Mouse (Mus musculus): Measurements from ENCODE around the gene Dph1.
"Not testable (repeated sequence)": the region's sequence is repeated elsewhere in the genome, so short reads cannot be mapped to it uniquely, and the experiment has no call there.

Dph1 gene

DNA sequence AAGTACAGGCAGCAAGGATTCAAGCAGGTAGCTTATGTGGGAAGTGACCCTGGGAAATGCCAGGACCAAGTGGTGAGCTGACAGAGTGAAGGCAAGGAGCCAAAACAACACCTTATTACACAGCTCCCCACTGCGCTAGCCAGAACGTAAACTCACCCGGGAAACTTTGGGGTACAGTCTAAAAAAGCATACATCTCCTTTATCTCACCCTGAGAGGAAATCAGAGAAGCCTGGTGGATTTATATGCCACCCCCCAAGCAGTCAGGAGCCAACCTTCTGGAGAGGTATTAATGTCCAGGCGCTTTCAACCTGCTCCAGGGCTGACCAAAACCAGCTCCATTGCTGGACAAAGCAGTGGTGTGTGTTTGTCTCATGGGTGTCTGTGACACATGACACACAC lies 12.9 kb upstream of the Dph1 start:
- no peak for DNase-seq (ENCODE audit: low read depth, low spot score)

DNA sequence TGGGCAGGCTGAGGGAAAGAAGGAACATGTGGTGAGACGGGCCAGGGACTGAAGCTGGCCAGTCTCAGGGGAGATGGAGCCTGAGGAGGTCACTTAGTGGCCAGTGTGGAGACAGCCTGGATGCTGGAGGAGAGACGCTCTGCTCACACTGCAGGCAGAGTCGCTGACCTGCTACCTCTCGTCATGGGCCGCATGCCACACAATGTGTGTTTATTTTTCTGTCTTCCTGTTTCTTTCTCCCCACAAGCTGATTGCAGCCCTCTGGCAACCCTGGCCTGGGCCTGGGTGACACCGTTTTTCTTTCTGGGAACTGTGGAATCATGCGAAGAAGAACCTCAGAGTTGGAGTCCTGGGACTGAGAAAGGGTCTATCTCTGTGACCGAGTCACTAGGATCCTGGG lies 10.7 kb upstream of the Dph1 start:
- no peak for DNase-seq (ENCODE audit: low read depth, low spot score)

DNA sequence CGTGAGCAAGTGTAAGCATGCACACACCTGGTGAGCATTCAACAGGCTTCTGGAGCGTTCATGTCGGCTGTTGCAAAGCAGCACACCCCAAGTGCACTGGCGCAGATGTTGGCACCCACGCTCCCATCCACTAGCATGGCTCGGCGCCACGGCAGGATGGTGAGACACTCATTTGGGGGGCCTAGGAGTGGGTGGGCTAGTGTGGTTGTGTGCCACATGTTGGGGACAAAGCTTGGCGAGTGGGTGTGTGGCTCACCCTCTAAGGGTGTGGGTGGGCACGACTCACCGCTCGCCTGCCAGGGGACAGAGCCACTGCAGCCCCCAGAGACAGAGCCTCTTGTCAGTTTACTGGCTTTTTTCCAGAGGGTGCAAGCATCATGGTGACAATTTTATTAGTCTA lies 9.9 kb upstream of the Dph1 start:
- no peak for DNase-seq (ENCODE audit: low read depth, low spot score)

DNA sequence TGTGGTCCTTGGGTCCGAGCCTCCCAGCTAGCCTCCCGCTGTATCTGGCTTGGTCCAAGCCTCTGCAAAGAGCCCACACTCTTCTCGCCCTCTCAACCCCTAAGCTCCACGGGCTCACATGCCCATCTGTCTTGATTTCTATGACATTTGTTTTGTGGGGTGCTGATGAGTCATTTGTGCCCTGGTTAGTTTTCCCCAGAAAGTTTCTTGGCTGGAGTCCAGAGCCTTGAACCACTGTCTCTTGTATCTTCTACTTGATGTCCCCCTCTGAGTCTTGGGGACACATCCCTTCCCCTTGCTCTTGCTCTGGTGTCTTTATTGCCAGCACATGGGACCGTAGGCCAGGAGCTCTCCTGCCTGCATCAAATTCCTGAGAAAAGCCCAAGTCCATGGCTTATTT lies 8.9 kb upstream of the Dph1 start:
- DNase-seq (ENCODE audit: low read depth, low spot score) = no peak

DNA sequence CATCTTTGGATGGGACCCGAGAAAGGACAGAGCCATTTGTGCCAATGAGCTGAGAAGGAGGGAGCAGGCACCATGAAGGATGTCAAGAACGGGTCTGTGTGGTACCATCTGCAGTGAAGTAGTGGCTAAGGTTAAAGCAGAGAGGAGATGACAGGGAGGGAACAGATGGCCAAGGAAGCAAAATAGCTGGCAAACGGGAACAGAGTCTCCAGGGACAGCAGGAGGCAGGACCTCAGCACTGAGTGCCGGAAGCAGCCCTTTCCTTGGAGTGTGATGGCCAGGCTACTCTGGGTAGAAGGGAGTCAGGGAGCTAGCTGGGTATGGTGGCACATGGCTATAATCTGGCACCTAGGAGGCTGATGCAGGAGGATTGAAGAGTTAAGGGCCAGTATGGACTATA lies 7.8 kb upstream of the Dph1 start:
- no peak for DNase-seq (ENCODE audit: low read depth, low spot score)

DNA sequence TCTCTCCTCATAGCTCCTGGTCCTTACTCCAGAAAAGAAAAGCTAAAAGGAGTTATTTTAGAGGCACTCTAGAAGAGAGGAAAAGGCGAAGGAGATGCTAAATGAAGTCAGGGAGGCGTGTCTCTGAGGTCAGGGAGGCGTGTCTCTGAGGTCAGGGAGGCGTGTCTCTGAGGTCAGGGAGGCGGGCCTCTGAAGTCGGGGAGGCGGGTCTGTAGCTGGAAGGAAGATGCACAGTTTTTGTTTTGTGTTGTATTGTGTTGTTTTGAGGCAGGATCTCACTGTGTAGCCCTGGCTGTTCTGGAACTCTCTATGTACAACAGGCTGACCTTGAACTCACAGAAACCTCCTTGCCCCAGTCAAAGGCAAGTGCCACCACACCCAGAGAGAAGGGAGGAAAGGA lies 6.9 kb upstream of the Dph1 start:
- DNase-seq (ENCODE audit: low read depth, low spot score) = peak; percentile 67

DNA sequence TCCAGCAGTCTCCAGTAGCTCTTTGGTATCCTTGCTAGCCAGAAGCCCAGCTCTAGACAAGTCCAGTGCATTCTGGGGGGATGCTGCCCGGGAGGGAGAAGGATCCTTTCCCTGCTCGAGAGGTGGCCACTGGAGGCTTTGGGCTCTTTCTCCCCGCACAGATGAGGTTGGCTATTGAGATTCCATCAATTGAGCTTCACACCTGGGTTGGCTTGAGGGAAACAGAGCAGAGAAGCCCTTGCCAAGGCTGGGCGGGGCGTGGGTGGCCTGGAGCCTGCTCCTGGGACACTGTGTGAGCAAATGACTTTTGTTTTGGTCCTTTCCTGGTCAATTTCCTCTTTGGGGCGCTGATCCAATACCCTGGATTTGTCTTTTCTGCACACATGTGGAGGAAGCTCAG lies 5.1 kb upstream of the Dph1 start:
- no peak for DNase-seq (ENCODE audit: low read depth, low spot score)

DNA sequence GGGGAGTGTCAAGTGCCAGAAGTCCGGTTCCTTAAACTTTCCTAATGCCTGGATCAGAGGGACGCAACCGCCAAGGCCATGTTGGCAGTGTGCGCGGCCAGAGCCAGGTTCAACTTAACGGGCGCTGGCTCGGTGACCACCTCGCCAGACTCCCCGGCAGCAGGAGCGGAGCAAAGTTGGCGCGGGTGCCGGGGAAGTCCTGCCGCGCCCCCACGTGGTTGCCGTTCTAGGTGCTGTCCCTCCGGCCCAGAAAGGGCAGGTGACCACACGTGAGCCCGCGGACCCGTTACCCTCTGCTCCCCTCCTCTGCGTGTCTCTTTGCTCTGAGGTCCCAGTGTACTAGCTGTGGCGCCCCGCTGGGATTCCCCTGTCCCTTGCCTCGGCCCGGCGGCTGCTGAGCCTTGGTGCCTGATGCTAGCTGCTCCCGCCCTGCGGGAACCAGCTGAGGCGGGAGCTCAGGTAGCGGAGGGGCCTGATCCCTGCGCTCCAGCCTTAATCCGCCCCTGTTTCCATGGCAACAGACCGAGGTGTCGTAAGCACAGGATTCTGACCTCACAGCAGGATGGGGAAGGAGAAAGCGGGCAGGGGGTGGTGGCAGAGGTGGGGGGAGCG lies 3.9 kb upstream of the Dph1 start:
- peak; percentile 99 for DNase-seq (ENCODE audit: low read depth, low spot score)

DNA sequence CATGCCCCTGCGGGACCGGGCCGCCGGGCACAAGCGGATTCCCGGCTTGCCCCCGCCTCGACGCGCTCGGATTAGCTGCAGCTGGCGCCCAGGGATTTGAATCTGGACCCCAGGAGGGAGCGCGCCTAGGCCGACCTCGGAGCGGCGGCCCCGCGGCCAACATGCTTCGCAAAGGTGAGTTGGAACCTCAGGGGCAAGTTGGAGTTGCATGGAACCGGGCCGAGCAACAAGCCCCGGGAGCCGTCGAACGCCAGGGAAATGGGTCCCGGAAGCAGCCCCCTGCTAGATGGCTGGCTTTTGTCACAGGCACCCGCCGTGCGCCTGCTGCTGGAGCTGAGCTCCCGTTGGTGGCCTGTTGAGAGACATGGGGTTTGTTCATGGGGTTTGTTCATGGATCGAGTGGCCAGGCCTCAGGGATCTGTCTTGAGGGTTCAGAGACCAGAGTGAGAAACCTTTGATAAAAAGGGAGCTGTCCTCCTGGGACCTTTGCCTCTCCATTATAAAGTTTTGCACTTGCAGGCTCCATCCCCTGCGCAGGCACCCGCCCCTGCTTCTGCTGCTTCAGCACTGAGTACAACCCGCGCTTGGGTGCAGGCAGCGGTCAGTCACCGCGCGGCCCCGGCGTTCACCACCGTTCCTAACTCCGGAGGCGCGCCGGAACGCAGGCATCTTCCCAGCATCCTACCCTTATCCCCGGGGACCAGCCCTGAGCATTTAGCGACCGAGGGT lies 3.2 kb upstream of the Dph1 start:
- peak; percentile 66 for DNase-seq (ENCODE audit: low read depth, low spot score)

DNA sequence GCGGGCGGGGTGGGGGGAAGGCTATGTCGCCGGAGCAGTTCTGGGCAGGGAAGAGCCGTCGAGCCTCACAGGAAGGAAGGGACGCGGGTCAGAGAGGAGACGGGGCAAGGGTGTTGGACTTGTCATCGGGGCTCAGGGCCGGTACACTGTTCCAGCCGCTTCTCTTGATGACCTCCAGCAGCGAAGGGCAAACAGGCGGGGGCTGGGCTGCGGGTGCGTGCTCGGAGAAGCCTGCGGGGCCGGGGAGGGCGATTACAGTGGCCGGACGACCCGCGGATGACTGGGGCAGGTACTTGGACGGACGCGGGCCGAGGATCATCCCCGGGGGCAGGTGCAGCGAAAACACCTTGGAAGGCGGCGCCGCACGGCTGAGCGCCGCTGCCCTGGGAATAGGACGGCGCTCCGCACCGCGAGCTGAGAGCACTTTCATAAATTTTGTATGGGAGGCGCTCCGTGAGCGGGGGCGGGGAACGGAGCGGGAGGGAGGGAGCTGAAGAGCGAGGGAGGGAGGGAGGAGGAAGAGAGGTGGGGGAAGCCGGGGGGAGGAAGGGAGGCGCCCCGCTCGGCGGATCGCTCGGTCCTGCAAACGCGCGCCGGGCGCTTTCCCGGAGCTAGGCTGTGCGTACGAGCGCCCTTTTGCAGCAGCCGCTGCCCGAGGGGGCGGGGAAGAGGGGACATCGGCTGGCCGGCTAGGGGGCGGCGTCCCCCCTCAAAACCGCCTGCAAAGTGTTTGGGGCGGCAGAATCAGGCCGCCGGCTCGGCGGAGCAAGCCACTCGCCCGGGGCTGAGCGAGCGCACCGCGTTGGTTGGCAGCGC lies 2.4 kb upstream of the Dph1 start, which contains the start of gene Rtn4rl1:
Gene Rtn4rl1 (plus strand): TSS at position 528 of the 816 bp plus-strand sequence.
- DNase-seq (ENCODE audit: low read depth, low spot score) = peak; percentile 75

DNA sequence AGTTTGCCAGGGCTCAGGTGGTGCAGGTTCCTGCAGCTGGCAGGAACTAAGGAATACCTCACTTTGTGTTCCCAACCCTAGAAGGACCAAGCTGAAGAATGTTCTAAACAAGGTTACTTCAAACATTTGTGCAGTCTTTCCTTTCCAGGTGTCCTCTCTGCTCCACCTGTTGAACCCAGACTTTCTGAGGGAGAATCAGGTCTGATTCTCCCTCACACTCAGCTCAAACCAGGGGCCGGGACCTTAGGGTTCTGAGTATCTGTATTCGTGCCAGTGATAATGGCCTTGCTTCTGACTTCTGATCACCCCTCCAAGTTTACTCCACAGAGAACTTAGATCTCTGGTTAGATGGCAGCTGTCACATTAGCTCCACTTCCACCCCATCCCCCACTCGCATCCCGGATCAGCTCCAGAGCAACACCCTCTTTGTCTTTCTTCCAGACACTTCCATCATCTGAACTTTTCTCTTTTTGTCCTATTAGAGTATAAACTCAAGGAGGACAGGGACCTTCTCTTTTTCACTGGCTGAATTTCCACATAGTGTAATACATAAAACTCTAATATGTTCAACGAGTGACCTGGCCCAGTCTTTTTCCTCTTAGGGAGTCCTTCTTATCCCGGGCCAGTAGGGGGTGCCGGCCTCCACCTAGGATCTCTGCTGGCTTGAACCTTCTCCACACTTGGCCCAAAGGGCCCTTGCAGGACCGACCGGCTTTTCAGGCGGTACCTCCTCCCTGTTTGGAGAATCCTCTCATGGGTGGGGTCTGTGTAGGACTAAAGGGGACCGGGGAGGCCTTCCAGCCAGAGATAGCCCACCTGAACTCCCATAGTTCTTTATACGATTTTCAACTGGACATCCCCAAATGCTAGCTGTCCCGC lies 1.5 kb upstream of the Dph1 start:
- DNase-seq (ENCODE audit: low read depth, low spot score) = peak; percentile 90

DNA sequence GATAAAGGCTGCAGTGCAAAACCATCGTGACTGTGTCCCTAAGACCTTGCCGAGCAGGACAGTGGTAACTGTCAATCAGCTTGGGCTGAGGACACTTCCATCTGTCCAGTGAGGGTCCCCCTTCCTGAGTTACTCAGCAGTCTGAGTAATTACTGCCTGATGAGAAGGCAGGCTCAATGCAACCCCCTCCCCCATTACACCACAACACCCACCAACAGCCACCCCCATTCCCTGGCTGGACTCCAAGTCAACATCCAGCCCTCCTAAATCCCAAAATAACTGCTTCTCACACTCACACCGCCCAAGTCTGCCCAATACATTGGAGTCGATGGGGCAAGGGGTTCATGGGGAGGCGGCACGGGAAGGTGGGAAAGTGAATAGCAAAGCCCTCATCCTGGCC lies 800 bp upstream of the Dph1 start:
- no peak for DNase-seq (ENCODE audit: low read depth, low spot score)

DNA sequence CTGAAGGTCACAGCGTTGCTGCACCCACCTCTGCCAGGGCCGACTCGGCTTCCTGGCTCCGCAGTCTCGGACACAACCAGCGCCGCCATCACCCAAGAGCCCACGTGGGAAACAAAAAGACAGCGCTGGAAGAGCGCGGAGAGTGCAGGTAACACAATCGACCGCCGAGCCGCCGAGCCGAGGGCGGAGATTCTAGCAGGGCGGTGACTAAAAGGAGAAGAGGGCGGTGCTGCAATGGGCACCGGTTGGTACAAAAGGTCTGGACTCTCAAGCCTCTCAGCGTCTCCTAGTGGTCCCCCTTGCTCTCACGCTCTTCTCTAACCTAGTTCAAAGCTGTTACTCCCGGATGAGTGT lies 693 bp downstream of the Dph1 start:
- DNase-seq (ENCODE audit: low read depth, low spot score) = peak; percentile 96

DNA sequence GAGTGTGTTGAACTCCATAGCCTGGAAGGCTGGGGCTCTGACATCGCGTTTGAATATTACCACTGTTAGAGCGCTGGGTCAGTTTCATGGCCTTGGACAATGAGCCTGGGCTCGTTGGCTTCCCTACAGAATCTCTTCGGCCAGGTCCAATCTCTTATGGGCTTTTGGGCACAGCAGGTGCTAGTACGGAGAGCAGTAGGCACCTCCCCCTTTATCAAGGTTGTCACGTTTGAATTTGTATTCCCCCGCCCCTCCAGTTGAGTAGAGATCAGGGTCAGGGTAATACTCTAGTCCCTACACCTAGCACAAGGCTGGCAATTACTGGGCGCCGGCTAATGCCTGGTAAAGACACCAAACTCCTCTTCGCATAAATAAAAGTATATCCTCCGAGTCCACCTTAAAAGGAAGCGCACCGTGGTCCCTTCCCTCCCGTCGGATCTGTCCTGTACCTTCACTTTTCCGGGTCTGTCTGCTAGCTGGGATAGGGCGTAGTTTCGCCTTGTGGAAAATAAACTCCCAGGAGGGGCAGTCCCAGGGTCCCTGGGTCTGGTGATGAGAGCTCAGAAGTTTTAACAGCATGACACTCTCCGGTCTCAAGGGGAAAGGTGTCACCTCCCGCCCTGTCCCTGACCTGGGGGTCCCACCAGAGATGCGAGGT lies 1.2 kb downstream of the Dph1 start:
- peak; percentile 78 for DNase-seq (ENCODE audit: low read depth, low spot score)

DNA sequence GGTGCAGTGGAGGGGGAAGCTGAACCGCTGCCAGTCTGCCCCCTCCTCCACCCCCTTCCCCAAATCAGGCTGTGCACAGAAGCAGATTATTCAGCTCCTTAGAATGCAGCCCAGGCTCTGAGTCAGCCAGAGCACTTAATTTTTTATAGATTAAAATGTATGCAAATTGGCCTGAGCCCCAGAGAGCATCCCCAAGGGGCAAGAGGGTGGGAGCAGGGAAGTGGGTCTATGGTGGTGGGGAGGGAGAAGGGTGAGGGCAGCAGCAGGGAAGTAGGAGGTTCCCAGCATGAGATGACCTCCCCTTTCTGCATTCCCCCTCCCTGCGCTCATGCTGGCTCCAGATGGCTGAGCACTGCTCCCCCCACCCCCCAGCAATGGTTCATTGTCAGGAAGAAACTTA lies 6.1 kb downstream of the Dph1 start:
- no peak for DNase-seq (ENCODE audit: low read depth, low spot score)

DNA sequence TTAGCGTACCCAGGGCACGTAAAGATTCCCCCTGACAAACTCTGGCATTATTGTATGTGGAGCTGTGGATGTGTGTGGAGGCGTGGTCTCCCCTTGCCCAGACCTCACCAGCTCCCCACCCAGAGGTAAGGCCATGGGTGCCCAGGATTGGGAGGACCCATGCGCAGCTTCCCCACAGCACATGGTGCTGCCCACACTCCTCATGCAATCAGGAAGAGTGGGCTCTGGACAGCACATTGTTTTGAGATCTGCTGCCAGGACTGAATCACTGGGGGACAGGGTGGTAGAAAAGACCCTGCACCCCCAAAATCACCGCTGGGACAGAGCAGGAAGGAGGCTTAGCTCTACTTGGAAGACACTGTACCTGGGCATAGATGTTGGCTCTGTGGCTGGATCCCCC lies 6.5 kb downstream of the Dph1 start:
- no peak for DNase-seq (ENCODE audit: low read depth, low spot score)

DNA sequence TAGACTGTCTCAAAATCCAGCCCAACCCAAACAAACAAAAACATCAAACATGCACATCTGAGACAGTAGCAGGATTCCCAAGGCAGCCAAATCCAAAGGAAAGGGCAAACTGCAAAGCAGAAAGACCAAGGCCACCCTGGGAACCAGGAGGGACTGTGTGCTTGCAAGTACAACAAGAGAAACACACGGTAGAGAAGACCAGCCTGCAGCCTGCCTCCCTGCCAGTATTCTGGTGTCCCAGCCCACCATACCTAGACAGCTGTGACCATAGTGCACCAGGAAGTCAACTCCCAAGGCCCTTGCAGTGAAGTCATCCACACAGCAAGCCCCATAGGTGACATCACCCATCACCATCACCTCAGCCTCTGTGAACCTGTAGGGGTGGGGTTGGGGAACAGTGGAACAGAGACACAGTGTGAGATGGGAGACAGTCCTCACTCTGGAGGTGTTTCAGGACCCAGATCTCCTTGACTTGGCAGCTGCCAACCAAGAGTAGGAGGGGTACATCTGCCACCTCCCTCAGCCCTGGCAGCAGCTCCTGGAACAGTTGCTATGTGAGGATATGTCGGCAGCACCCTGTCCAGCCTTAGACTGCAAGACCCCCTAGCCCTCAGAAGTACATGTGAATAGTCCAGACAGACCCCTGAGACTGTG lies 7.0 kb downstream of the Dph1 start:
- DNase-seq (ENCODE audit: low read depth, low spot score) = no peak

DNA sequence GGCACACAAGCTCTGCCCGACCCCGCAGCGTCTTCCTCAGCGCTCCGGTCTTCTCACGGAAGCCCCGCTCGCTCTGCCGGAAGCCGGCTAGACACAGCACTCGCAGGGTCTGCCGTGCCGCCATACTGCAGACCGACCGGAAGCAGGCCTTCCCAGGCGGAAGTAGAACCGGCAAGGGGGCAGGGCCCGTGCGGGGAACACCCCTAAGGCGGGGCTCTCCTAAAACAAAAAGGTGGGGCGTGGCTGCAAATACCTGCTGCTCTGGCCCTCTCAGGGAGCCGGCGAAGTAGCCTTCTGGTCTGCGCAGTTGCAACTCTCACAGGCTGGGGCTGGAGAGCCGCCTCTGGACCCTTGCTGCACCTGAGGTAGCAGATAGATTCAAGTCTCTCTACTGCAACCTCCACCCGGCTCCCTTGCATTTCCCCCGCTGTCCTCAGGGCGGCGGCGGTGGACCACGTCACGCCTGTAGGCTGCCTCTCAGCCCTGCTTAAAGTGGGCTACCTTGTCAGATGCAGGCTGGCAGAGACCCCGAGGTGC lies 12.3 kb downstream of the Dph1 start, which contains the start of gene Ovca2:
Gene Ovca2 (minus strand): TSS at position 164 of the 537 bp plus-strand sequence.
- DNase-seq (ENCODE audit: low read depth, low spot score) = peak; percentile 96

DNA sequence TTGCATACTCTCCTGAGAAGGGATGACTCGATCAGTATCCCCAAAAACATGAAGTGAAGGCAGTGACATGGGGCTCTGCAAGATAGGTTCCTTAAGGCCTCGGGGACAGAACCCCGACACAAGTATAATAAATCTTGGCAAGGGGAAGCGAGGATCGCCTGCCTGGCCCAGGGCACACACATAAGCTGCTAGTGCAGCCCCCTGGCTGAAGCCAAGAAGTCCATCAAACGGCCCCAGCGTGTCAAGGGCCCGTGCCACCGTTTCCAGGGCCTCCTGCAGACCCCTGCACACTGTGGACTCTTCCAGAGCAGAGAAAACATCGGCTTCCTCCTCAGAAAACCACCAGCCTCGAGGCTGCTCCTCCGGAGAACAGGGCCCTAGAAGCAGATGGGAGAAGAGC lies 13.0 kb downstream of the Dph1 start:
- DNase-seq (ENCODE audit: low read depth, low spot score) = peak; percentile 37

DNA sequence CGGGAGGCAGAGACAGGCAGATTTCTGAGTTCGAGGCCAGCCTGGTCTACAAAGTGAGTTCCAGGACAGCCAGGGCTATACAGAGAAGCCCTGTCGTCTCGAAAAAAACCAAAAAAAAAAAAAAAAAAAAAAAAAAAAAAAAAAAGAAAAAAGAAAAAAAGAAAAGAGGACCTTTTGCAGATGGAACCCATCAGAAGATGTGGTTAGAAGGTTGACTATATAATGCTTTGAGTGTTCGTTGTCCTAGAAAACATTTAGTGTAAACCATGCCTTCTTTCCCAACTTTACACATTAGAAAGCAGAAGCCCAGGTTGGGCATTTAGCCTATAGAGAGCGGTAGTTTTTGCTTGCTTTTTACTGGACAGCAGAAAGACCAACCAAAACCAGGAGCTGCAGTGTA lies 16.5 kb downstream of the Dph1 start:
- DNase-seq (ENCODE audit: low read depth, low spot score) = not testable (repeated sequence)

All from R1 (cell line).